Mouse (Mus musculus): Measurements from ENCODE around the gene Tshr. TPM values are rescaled to one million over a fixed set of nuclear protein-coding genes. Genes with fewer than 3 reads are reported as not detected.
"Not testable (repeated sequence)": the region's sequence is repeated elsewhere in the genome, so short reads cannot be mapped to it uniquely, and the experiment has no call there.

Gene Tshr
- total RNA-seq, 2 experiments from 2014 or later, result 0.96 to 2.2 TPM

- no peak for ATAC-seq (replicated peaks; ENCODE audit: low FRiP score, poor library complexity, severe bottlenecking)
Observed at GRCm38 (mm10) chr12:91585206-91585605, 200.8 kb downstream of the Tshr start.

- ATAC-seq (replicated peaks; ENCODE audit: low FRiP score, poor library complexity, severe bottlenecking), result not testable (repeated sequence)
Observed at GRCm38 (mm10) chr12:91585815-91586214, 201.5 kb downstream of the Tshr start.

GRCm38 (mm10) chr12:91587077-91587476, 202.7 kb downstream of the Tshr start:
- ATAC-seq (replicated peaks; ENCODE audit: low FRiP score, poor library complexity, severe bottlenecking), result no peak

- ATAC-seq (replicated peaks; ENCODE audit: low FRiP score, poor library complexity, severe bottlenecking), result no peak
Observed at GRCm38 (mm10) chr12:91587491-91588033, 203.2 kb downstream of the Tshr start.

- ATAC-seq (replicated peaks; ENCODE audit: low FRiP score, poor library complexity, severe bottlenecking), result peak; percentile 71
Observed at GRCm38 (mm10) chr12:91588176-91588669, 203.9 kb downstream of the Tshr start.

GRCm38 (mm10) chr12:91588670-91589541, 204.5 kb downstream of the Tshr start:
- ATAC-seq (replicated peaks; ENCODE audit: low FRiP score, poor library complexity, severe bottlenecking), result no peak

GRCm38 (mm10) chr12:91589542-91589846, 205.1 kb downstream of the Tshr start:
- no peak for ATAC-seq (replicated peaks; ENCODE audit: low FRiP score, poor library complexity, severe bottlenecking)

GRCm38 (mm10) chr12:91589847-91590690, 205.7 kb downstream of the Tshr start, which contains the start of gene Gtf2a1:
TSS of gene Gtf2a1 (minus strand) at chr12:91590487.
- peak; percentile 77 for ATAC-seq (replicated peaks; ENCODE audit: low FRiP score, poor library complexity, severe bottlenecking)

GRCm38 (mm10) chr12:91590716-91591115, 206.4 kb downstream of the Tshr start:
- peak; percentile 34 for ATAC-seq (replicated peaks; ENCODE audit: low FRiP score, poor library complexity, severe bottlenecking)

GRCm38 (mm10) chr12:91591191-91591590, 206.8 kb downstream of the Tshr start:
- ATAC-seq (replicated peaks; ENCODE audit: low FRiP score, poor library complexity, severe bottlenecking), result no peak

- no peak for ATAC-seq (replicated peaks; ENCODE audit: low FRiP score, poor library complexity, severe bottlenecking)
Observed at GRCm38 (mm10) chr12:91592128-91592527, 207.8 kb downstream of the Tshr start.

Other genes with a start within 250 kb of the Tshr start
- gene Cep128, start 154 bp upstream of the Tshr start, total RNA-seq (2015; ENCODE audit: low replicate concordance), result 88.4 and 93.6 TPM in 2 replicates
- 154 and 207 TPM in 2 replicates for gene Cep128, start 154 bp upstream of the Tshr start, total RNA-seq (2017; ENCODE audit: low replicate concordance)
- 18.0 and 23.2 TPM in 2 replicates for gene Gtf2a1, start 205.9 kb downstream of the Tshr start, total RNA-seq (2015; ENCODE audit: low replicate concordance)
- gene Gtf2a1, start 205.9 kb downstream of the Tshr start, total RNA-seq (2017; ENCODE audit: low replicate concordance), result 22.9 and 23.3 TPM in 2 replicates